Mouse (Mus musculus) intestine, embryonic 16.5 days (tissue): ENCODE measurements around the gene Fem1b. TPM values are rescaled to one million over a fixed set of nuclear protein-coding genes. Genes with fewer than 3 reads are reported as not detected.
"Not testable (repeated sequence)": the region's sequence is repeated elsewhere in the genome, so short reads cannot be mapped to it uniquely, and the experiment has no call there.

Experiments
- ATAC-seq: fragments of 200-750 bp; cut with Nextera tagmentation; 2 replicates; pipeline ENCODE4 v1.8.0; 2017; ENCODE audit warnings: moderate TSS enrichment, moderate library complexity
- H3K27ac ChIP-seq: fragments of 300-500 bp; sonication (generic); 2 replicates; pipeline ENCODE4 v1.5.1; 2014; ENCODE audit warnings: mild to moderate bottlenecking, low read length
- H3K27me3 ChIP-seq: fragments of 300-500 bp; sonication (generic); replicated peaks from 2 replicates; pipeline ENCODE4 v1.6.1; 2014; ENCODE audit warnings: low read length, control low read depth, mixed read lengths; ENCODE audit not compliant: control insufficient read depth, insufficient read depth
- H3K36me3 ChIP-seq: fragments of 300-500 bp; sonication (generic); 2 replicates; pipeline ENCODE4 v1.6.1; 2014; ENCODE audit warnings: low read length, control low read depth; ENCODE audit not compliant: control insufficient read depth, insufficient read depth
- H3K4me1 ChIP-seq: fragments of 300-500 bp; sonication (generic); 2 replicates; pipeline ENCODE4 v1.6.1; 2014; ENCODE audit warnings: low read length, control low read depth, mixed read lengths; ENCODE audit not compliant: control insufficient read depth, insufficient read depth
- H3K4me2 ChIP-seq: fragments of 300-500 bp; sonication (generic); 2 replicates; pipeline ENCODE4 v1.6.1; 2014; ENCODE audit warnings: low read depth, low read length, control low read depth
- H3K4me3 ChIP-seq: fragments of 300-500 bp; sonication (generic); 2 replicates; pipeline ENCODE4 v1.5.1; 2014; ENCODE audit warnings: mild to moderate bottlenecking, low read length
- H3K9ac ChIP-seq: fragments of 300-500 bp; sonication (generic); 2 replicates; pipeline ENCODE4 v1.6.1; 2014; ENCODE audit warnings: low read depth, low read length
- H3K9me3 ChIP-seq: fragments of 300-500 bp; sonication (generic); 2 replicates; pipeline ENCODE4 v1.6.1; 2016; ENCODE audit warnings: low read length, control low read depth; ENCODE audit not compliant: control insufficient read depth
- WGBS: fragments of 180-500 bp; shearing (Covaris S2); extraction: QIAGEN DNeasy Blood & Tissue Kit; methylation state at CpG from one replicate; pipeline ENCODE4 v1.1.7; 2014; 5-methylcytosine and 5-hydroxymethylcytosine counted together
- polyA plus RNA-seq: library from polyadenylated mRNA; unstranded; fragments of >200 nt; fragmentation: Nextera tagmentation; extraction: Ambion mirVana; gene quantifications from 2 replicates; pipeline ENCODE4 v1.2.1, GENCODE M21; 2015

Fem1b gene
- polyA plus RNA-seq, 1 experiment from 2014 or later: 12.2 TPM

DNA sequence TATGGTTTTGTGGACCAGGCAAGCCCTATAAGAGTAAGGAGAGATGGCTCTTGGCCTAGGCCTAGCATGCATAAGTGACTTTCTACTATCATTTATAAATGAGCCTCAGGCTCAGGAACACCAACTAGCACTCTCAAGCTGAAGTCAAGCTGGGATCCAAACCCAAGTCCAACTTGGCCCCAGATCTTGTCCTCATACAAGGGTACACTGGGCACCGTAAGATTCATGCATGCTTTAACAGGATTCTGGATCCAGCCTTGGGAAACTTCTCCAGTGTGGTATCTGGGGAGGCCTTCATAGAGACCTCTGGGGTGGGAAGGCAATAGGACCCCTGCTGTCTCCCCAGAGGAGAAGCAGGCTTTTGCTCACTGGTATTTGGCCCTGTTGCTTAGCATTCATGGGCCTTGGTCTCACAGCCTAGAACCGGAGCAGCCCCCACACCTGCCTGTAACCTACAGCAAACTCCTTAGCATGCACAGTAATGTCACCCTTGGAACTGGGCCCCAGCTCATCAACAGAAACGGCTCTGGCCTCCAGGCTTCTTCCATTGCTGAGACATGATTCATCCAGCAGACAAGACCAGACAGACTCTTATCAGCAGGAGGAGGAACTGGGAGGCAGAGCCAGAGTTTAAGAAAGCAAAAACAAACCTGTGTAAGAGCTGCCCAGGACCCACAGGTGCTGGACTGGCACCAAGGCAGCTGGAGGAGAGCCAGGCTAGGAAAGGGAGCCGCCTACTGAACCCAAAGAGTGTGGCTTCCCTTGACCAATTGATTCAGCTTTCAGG is 6.3 kb upstream of the Fem1b start:
- no peaks in the 10 kb centered on the region for H3K27me3 ChIP-seq
- ATAC-seq: no peak
- peaks cover 3% of the 10 kb centered on the region; the same call in 1 of the 2 replicates for H3K4me1 ChIP-seq
- no peak overlapping the region for H3K27ac ChIP-seq
- H3K4me3 ChIP-seq: no peak overlapping the region
- H3K36me3 ChIP-seq: no peaks in the 10 kb centered on the region
- no peaks in the 10 kb centered on the region for H3K9me3 ChIP-seq
- H3K4me2 ChIP-seq: no peak overlapping the region
- WGBS: 71% methylated on average over 4 of the region's 4 CpGs
- 0 out of 2 replicates have a peak overlapping the region, but pooled peaks have one; percentile 29 for H3K9ac ChIP-seq

- Histone ChIP-seq H3K27me3 (no peaks in the 10 kb centered on the region), H3K4me2 (no peak overlapping the region), H3K4me1 (peaks cover 10% of the 10 kb centered on the region), H3K9ac (no peak overlapping the region), H3K36me3 (no peaks in the 10 kb centered on the region), H3K27ac (no peak overlapping the region), H3K4me3 (no peak overlapping the region), H3K9me3 (no peaks in the 10 kb centered on the region)
- WGBS: 63% methylated on average over 12 of the region's 12 CpGs
- ATAC-seq: no peak
These were observed 5.4 kb upstream of the Fem1b start for GRCm38 (mm10) chr9:62817099-62817571.

- H3K27ac ChIP-seq: no peak overlapping the region
- no peak for ATAC-seq
These were observed 4.8 kb upstream of the Fem1b start for GRCm38 (mm10) chr9:62816323-62817098.

DNA sequence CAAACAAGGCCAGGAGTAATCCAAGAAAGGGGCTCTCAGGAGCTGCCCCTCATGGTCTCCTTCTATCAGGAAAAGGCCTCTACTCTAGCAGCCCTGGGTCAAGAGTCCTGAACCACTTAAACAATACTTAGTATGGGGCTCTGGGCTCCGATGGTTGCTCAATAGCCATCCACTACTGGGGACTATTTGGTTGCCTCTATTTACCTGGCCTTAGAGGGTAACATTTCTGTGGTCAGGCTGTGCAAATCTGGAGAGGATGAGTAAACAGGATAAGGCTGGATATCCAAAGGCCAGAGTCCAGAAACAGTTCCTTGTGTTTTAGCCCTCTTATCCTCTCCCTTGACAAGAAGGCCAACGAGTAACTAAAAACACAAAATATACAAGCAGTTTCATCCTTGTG is 3.0 kb upstream of the Fem1b start:
- no peak for ATAC-seq
- Histone ChIP-seq H3K4me2 (no peak overlapping the region), H3K36me3 (no peaks in the 10 kb centered on the region), H3K27me3 (no peaks in the 10 kb centered on the region), H3K9ac (no peak overlapping the region), H3K9me3 (no peaks in the 10 kb centered on the region), H3K4me3 (no peak overlapping the region), H3K4me1 (peaks cover 11% of the 10 kb centered on the region), H3K27ac (no peak overlapping the region)
- WGBS: 74% methylated on average over 2 of the region's 2 CpGs

More at GRCm38 (mm10) chr9:62816323-62817098, 4.8 kb upstream of the Fem1b start:
- Histone ChIP-seq H3K4me1 (peaks cover 11% of the 10 kb centered on the region), H3K9me3 (no peaks in the 10 kb centered on the region), H3K4me3 (no peak overlapping the region), H3K4me2 (no peak overlapping the region), H3K27me3 (no peaks in the 10 kb centered on the region), H3K9ac (no peak overlapping the region), H3K36me3 (no peaks in the 10 kb centered on the region)
- WGBS: 83% methylated on average over 9 of the region's 9 CpGs

DNA sequence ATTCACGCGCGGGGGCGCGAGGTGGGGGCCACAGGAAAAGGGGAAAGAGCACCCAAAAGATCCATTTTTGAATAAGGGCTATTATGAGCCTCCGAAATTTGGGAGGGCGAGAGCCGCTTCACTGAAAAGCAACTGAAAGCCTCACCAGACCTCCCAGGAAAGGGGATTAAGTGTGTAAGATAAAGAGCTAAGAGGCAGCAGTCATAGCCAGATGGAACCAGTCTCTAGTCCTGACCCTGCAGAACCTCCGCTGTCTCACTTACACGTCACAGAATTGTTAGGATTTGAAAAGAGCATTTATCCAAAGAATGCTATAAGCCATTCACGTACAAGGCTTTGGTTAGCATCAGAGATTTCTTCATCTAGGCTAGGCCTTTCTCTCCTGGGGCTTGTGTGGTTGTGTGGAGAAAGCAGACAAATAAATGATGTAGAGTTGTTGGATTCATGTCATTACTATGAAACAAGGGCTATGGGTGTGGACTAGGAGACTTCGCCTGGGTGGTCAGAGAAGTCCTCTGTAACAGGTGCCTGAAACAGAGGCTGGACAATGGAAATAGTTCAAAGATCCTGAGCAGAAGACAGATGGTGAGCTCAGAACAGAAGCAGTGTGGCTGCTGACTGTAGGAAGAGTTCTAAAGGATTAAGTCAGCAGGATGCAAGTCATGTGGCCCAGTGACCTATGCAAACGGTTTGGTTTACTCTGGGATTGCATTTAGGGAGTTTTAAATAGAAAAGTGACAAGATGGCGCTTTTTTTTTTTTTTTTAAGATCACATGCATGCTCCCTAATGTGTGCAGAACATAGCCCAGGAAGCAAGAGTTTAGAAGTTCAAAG is 699 bp upstream of the Fem1b start:
- Histone ChIP-seq H3K4me2 (peak overlapping the region; percentile 84), H3K27ac (peak overlapping the region; percentile 96), H3K4me3 (peak overlapping the region; percentile 99), H3K4me1 (peaks cover 16% of the 10 kb centered on the region), H3K9ac (peak overlapping the region; percentile 96), H3K27me3 (no peaks in the 10 kb centered on the region), H3K36me3 (no peaks in the 10 kb centered on the region), H3K9me3 (no peaks in the 10 kb centered on the region)
- ATAC-seq: no peak
- 13% methylated on average over 14 of the region's 14 CpGs for WGBS

GRCm38 (mm10) chr9:62810543-62811515 is 905 bp downstream of the Fem1b start:
- ATAC-seq: peak; percentile 34
- Histone ChIP-seq H3K4me1 (peaks cover 16% of the 10 kb centered on the region), H3K4me3 (peak overlapping the region; percentile 99), H3K27ac (peak overlapping the region; percentile 96), H3K4me2 (peak overlapping the region; percentile 84), H3K27me3 (no peaks in the 10 kb centered on the region), H3K9ac (peak overlapping the region; percentile 96), H3K9me3 (no peaks in the 10 kb centered on the region), H3K36me3 (no peaks in the 10 kb centered on the region)
- WGBS: under 1% methylated on average over 58 of the region's 58 CpGs

- no peaks in the 10 kb centered on the region for H3K9me3 ChIP-seq
- 12% methylated on average over 8 of the region's 8 CpGs for WGBS
- H3K27ac ChIP-seq: no peak overlapping the region
- H3K4me1 ChIP-seq: peaks cover 16% of the 10 kb centered on the region
- peak overlapping the region; percentile 99 for H3K4me3 ChIP-seq
- H3K4me2 ChIP-seq: peak overlapping the region; percentile 84
- no peak for ATAC-seq
- peak overlapping the region; percentile 96 for H3K9ac ChIP-seq
- no peaks in the 10 kb centered on the region for H3K36me3 ChIP-seq
- no peaks in the 10 kb centered on the region for H3K27me3 ChIP-seq
These were observed 1.6 kb downstream of the Fem1b start for GRCm38 (mm10) chr9:62810095-62810494.

DNA sequence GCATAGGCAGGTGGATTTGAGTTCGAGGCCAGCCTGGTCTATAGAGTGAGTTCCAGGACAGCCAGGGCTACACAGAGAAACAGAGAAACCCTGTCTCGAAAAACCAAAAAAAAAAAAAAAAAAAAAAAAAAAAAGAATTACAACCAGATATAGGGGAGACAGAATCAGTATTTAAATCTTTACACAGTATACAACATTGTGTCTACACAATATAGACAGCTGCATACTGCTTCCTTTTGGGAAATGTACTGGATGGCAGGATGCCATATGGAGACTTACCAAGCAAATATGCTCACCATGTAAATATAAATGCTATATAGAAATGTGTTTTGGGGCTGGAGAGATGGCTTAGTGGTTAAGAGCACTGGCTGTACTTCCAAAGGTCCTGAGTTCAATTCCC is 12.5 kb downstream of the Fem1b start:
- H3K9ac ChIP-seq, H3K36me3 ChIP-seq, H3K9me3 ChIP-seq, ATAC-seq, H3K4me3 ChIP-seq, H3K4me1 ChIP-seq, H3K27me3 ChIP-seq, H3K4me2 ChIP-seq, H3K27ac ChIP-seq: not testable (repeated sequence)
- WGBS: 85% methylated on average over 2 of the region's 2 CpGs
